Mouse (Mus musculus) gastrocnemius, adult 18-20 months (tissue): ENCODE results near the gene Aff3. TPM values are rescaled to one million over a fixed set of nuclear protein-coding genes. Genes with fewer than 3 reads are reported as not detected.

Experiments used
- DNase-seq: peaks from one replicate; pipeline ENCODE4 v3.0.0; 2021; ENCODE audit warnings: low spot score
- total RNA-seq, 2 experiments: library from RNA; stranded (reverse); gene quantifications; 2 replicates each; pipeline ENCODE4 v1.2.3; 2021

The Aff3 gene
- total RNA-seq, 2 experiments from 2014 or later: 1.2 to 2.0 TPM

DNA sequence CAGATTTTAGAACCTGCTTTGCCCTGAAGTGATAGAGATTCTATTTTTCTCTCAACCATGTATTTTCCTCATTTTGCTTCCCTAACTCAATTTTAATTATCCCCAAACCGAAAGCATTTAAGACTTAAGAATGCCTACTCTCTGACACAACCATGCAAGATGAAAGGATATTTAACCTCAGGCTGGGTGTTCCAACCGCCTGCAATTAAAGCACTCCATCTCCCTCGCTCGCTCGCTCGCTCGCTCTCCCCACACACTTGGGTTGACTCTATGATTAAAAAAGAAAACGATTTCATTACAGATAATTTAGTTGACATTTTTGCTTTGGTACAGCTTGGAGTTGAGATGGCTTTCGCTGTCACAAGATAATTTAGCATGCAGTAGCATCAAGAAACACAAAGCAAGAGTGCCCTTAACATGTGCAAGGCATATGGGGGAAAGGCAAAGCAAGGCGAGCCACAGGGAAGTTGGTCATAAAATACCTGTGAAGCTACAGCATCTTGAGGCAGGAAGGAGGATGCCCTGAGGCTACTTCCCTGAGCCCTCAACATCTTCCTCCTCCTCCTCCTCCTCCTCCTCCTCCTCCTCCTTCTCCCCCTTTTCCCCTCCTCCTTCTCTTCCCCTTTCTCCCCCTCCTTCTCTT lies 167.7 kb downstream of the Aff3 start:
- DNase-seq: no peak

DNA sequence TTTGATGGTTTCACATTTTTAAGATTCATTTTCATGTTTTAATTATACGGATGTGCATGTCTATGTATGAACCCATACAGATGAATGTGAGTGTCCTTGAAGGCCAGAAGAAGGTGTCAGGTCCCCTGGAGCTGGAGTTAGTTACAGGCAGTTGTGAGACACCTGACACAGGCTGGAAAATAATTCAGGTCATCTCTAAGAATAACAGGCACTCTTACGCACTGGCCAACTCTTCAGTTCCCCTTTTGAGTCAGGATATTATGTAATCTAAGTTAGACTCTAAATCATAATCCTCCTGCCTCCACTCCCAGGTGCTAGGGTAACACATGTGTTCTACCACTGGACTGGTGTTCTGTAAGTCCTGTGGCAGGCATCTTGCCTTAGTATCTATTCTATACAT lies 169.5 kb downstream of the Aff3 start:
- DNase-seq: peak; percentile 23

- DNase-seq: no peak
Measured at GRCm38 (mm10) chr1:38489733-38490132, 175.0 kb downstream of the Aff3 start.

- DNase-seq: no peak
Measured at GRCm38 (mm10) chr1:38488667-38489210, 176.0 kb downstream of the Aff3 start.

DNA sequence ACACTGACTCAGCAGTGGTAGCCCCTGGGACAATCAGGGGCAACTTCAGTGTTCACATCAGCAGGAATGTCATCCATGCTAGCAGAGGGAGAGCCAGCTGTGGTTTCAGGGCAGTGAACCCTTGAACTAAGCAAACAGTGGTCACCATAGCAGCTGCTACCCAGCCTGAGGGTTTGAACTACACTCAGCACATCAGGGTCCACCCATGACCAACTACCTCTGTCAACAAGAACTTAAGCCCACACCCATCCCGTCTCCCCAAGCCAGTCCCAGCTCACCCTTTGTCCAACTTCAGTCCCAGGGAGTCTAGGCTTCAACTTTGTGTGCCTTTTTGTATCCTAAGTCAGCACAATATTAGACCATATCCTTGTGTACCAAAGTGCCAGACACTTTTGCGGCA lies 176.9 kb downstream of the Aff3 start:
- DNase-seq: no peak

- no peak for DNase-seq
Measured at GRCm38 (mm10) chr1:38483191-38483590, 181.6 kb downstream of the Aff3 start.

DNA sequence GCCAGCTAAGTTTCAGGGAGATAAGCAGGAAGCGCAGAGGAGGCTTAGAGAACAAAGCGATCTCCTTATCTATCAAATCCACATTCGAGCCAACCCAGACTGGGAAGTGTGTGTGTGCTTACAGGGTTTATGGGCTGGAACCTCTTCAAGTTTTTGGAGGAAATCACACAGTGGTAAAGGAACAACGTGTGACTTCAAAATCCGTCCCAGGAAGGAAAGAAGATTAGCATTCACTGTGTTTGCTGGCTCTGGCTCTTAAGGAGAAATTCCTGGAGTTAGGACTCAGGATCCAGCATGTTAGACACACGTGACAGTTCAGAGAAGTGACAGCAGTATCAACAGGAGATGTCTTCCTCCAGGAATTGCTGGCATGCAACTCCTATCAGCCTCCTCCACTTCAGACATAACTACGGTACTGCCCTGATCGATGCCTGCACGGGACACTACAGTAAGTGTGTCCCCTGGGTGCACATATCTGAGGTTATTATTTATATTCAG lies 186.5 kb downstream of the Aff3 start:
- DNase-seq: no peak

DNA sequence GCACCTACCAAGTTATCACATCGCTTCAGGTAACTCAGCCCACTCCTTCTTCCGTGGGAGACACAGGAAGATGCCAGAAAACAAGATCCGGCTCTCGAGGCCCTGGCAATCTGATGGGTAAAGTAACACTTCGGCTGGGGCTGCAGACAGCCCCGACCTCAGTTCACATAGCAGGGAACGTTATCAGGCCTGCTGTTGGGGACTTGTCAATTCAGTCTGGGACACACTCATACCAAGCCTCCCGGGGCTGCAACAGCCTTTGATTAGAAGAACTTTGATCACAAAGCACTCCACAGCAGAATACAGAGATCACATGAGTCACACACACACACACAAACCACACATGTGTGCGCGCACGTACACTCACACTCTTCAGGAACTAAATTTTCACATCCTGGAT lies 193.9 kb downstream of the Aff3 start:
- DNase-seq: no peak

GRCm38 (mm10) chr1:38470166-38470565 lies 194.6 kb downstream of the Aff3 start:
- DNase-seq: no peak

DNA sequence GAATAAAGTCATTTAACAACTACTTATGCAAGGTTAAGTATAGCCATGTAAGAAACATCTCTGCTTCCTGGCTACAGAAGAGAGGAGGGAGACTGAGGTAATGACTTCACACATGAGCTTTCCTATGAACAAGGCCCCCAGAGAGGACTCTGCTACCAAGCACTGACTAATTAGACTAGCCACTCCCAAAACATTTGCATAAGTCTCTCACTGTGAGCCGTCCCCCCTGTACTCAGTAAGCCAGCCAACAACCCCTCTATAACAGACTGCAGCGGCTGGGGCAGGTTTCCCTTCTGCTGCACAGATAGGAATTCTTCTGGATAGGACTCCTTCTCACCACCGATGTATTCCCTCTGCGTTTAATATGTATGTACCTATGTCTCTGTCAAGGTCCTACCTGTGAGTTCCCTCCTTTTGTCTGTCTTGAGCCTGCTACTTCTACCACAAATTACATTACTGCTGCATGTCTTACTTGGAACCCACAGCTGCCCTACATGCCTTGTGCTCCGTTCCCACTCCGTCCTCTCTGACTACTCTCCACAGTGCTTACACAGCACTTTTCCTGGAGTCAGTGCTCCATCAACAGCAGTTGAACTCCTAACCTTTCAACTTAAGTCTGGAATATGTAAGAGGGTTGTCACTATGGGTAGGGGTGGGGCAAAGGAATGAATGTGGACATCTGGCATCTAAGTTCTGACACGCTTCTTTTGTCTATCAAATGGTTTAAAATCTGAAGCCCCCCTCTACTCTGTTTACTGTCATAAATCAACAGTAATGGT lies 197.3 kb downstream of the Aff3 start:
- DNase-seq: no peak

DNA sequence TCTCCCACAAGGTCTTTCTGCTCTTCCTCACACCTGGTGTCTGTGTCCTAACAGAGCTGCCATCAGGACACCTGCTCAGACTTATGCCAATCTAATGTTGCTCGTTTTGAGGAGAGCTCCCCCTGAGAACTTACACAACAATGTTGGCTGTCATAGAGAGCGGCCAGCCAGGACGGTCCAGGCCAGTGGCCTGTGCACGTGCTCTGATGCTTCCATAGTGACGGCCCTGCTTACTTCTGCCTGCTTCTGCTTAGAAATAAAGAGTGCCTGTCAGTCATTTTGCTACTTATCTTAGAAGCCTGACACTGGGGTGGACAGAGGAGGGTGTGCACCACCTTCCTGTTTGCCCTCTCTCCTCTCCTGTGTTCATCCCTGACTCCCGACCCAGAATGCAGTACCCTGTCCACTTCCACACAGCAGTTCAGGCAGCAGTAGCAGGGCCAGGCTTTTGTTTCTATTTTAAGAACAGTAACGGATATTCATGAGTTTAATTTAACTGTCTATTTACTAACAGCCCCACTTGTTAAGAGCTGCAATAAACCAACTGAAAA lies 208.0 kb downstream of the Aff3 start:
- no peak for DNase-seq

DNA sequence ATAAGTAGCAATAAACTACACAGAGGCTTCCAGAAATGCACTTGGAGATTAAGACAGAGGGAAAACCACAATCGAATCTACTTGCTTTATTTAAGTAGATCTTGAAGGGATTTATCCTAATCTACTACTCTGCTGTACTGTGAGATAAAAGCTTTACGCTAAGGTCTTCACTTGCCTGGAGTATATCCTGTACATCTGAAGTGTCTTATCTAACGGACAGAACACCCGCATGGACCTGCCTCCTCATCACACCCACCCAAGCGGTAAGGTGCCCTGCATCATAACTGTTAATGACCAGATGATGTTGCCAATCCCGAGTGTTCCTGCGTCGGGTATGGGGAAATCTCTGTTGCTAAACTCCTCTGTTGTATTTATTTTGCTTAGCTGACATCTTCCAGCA lies 209.8 kb downstream of the Aff3 start:
- DNase-seq: no peak

DNA sequence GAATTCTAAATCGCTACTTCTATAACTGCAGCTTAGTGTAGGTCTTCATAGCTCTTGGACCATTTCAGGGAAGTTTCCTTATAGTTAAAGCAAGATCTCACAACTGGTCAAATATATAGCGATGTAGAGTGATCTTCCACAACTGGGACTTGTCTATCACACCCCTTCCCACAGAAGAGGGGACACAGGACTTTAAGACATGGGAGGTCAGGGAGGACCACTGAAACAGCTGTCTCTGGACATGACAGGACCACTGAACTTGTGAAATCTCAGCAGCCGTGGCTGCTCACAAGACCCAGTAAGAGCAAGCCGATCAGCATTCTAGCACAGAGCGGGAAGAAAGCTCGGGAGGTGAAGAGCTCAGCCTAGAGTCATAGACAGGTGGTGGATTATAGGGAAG lies 213.4 kb downstream of the Aff3 start:
- DNase-seq: no peak

- DNase-seq: peak; percentile 42
Measured at GRCm38 (mm10) chr1:38450677-38451076, 214.1 kb downstream of the Aff3 start.

- no peak for DNase-seq
Measured at GRCm38 (mm10) chr1:38449816-38450478, 214.8 kb downstream of the Aff3 start.

GRCm38 (mm10) chr1:38448854-38449253 lies 215.9 kb downstream of the Aff3 start:
- DNase-seq: no peak

- no peak for DNase-seq
Measured at GRCm38 (mm10) chr1:38447581-38447980, 217.2 kb downstream of the Aff3 start.

- no peak for DNase-seq
Measured at GRCm38 (mm10) chr1:38446152-38446820, 218.5 kb downstream of the Aff3 start.

- no peak for DNase-seq
Measured at GRCm38 (mm10) chr1:38442887-38443286, 221.9 kb downstream of the Aff3 start.

DNA sequence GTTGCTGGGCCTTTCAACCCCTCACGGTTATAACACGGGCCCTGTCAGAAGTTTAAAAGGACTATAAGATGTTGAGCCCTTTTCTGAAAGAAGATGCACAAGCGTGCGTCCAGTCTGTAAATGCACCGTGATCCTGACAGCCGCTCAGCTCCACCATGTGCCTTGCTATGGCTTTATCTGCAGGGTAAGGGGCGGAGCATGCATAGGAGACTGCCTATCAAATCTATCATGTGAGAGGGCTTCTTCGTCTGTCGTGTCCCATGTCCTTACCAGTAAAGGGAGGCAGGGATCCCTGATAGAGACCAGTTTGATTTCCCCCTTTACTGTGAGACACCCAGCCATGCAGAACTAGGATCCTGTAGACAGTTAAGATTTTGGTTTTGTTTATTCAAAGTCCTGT lies 222.3 kb downstream of the Aff3 start:
- no peak for DNase-seq

DNA sequence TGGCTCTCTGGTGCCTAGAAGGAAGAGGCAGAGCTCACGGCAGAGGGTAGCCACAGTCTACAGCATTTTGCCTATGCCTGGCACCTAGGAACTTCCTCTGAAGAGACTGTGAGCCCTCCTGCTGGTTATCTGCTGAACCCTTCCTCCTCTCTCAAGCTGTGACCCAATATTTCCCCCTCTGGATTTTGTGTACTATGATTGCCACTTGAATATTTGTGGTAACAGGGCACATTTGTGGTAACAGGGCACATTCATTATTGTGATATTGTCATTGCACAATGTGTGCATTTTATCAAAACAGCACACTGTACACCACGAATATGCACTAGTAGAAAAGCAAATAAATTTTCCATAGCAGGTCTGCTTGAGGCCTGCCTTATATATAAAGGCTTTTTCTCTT lies 223.0 kb downstream of the Aff3 start:
- no peak for DNase-seq
